Mouse (Mus musculus) thymus, postnatal 14 days (tissue): Measurements from ENCODE around the gene Dnajc5g.

ENCODE experiments used
- DNase-seq: peaks from one replicate; pipeline ENCODE4 v3.0.0; 2021

Gene Dnajc5g

GRCm38 (mm10) chr5:31105814-31106335 is at the start of gene Dnajc5g:
Gene Dnajc5g (plus strand): TSS chr5:31106285.
- DNase-seq, result no peak

- DNase-seq, result no peak
These were observed 36.3 kb upstream of the Dnajc5g start for GRCm38 (mm10) chr5:31069810-31070209.

- no peak for DNase-seq
These were observed 35.0 kb upstream of the Dnajc5g start for GRCm38 (mm10) chr5:31071059-31071458.

GRCm38 (mm10) chr5:31071821-31072220 is 34.3 kb upstream of the Dnajc5g start:
- no peak for DNase-seq

GRCm38 (mm10) chr5:31073176-31073575 is 32.9 kb upstream of the Dnajc5g start:
- DNase-seq, result no peak

- no peak for DNase-seq
These were observed 29.7 kb upstream of the Dnajc5g start for GRCm38 (mm10) chr5:31076346-31076745.

- DNase-seq, result no peak
These were observed 25.9 kb upstream of the Dnajc5g start for GRCm38 (mm10) chr5:31080059-31080794.

- no peak for DNase-seq
These were observed 25.3 kb upstream of the Dnajc5g start for GRCm38 (mm10) chr5:31080795-31081164.

- DNase-seq, result peak; percentile 67
These were observed 24.7 kb upstream of the Dnajc5g start for GRCm38 (mm10) chr5:31081386-31081785.

- peak; percentile 77 for DNase-seq
These were observed 23.7 kb upstream of the Dnajc5g start for GRCm38 (mm10) chr5:31082355-31082754.

GRCm38 (mm10) chr5:31082935-31083625 is 23.0 kb upstream of the Dnajc5g start:
- no peak for DNase-seq

- DNase-seq, result no peak
These were observed 22.1 kb upstream of the Dnajc5g start for GRCm38 (mm10) chr5:31083949-31084348.

GRCm38 (mm10) chr5:31086606-31087005 is 19.5 kb upstream of the Dnajc5g start:
- no peak for DNase-seq

GRCm38 (mm10) chr5:31087131-31087530 is 19.0 kb upstream of the Dnajc5g start:
- no peak for DNase-seq

- no peak for DNase-seq
These were observed 13.7 kb upstream of the Dnajc5g start for GRCm38 (mm10) chr5:31092231-31092975.

GRCm38 (mm10) chr5:31093151-31094041 is 12.7 kb upstream of the Dnajc5g start:
- DNase-seq, result peak; percentile 68

- DNase-seq, result peak; percentile 55
These were observed 11.8 kb upstream of the Dnajc5g start for GRCm38 (mm10) chr5:31094100-31094798.

- peak; percentile 49 for DNase-seq
These were observed 11.0 kb upstream of the Dnajc5g start for GRCm38 (mm10) chr5:31094799-31095691.

GRCm38 (mm10) chr5:31095711-31096480 is 10.2 kb upstream of the Dnajc5g start:
- DNase-seq, result no peak

- DNase-seq, result no peak
These were observed 2.0 kb downstream of the Dnajc5g start, which contains the start of gene Slc30a3 for GRCm38 (mm10) chr5:31108000-31108490. Gene Slc30a3 (minus strand): TSS chr5:31108237.
